9 mouse cellular contexts compared by ENCODE assay signal in genomic region chr11:115083376-115084139, GRCm38 (mm10). TPM values are rescaled to one million over a fixed set of nuclear protein-coding genes. Genes with fewer than 3 reads are reported as not detected.
DNase-seq lines count a peak whose midpoint lies in the region; ATAC-seq and TF ChIP-seq lines count a peak whose summit lies in the region.
"Had no signal": no experiment of that assay in that cellular context is flagged by ENCODE, and none has a peak within 500 bp of the region (broad histone marks: within the 10 kb centered on the region; RNA-seq: fewer than 3 reads in every experiment).

No protein-coding gene starts in this region.

- WGBS in heart, postnatal 0 days: 42% methylated on average over 18 of the region's 18 CpGs

- H3K4me1 ChIP-seq in heart, postnatal 0 days (ENCODE audit: control insufficient read depth, insufficient read depth): no peaks in the 10 kb centered on the region
- H3K4me1 ChIP-seq: limb, embryonic 12.5 days had no signal

- TF ChIP-seq EP300 in heart, postnatal 0 days (IDR thresholded peaks at IDR 0.05; ENCODE audit: low read depth): no peak

- no peaks in the 10 kb centered on the region for H3K9me3 ChIP-seq in heart, postnatal 0 days (replicated peaks; ENCODE audit: control insufficient read depth, low read length)
- H3K9me3 ChIP-seq: limb, embryonic 12.5 days had no signal

- no peak overlapping the region for H3K27ac ChIP-seq in heart, postnatal 0 days (ENCODE audit: low read depth)
- H3K27ac ChIP-seq in layer of hippocampus, adult 2 months: no peak overlapping the region
- H3K27ac ChIP-seq: limb, embryonic 12.5 days had no signal

- DNase-seq in adrenal gland, adult (ENCODE audit: inconsistent age in 2 of 2, low spot score in 1 of 2): peak; percentile 52 to 89
- peak; percentile 91 for DNase-seq in embryo, embryonic 10.5 days (ENCODE audit: low spot score)
- peak; percentile 50 for DNase-seq in heart, postnatal 0 days (ENCODE audit: low spot score)
- DNase-seq in layer of hippocampus, adult 2 months (ENCODE audit: low spot score in 2 of 2): peak; percentile 63 to 83
- peak; percentile 84 for DNase-seq in lung, postnatal 36 days
- peak; percentile 70 for DNase-seq in right cerebral cortex, adult 18-20 months
- peak; percentile 33 to 64 for DNase-seq in urinary bladder, postnatal 36 days (ENCODE audit: low spot score in 2 of 2)

- peak; percentile 88 for TF ChIP-seq CTCF in heart, postnatal 0 days (IDR thresholded peaks at IDR 0.05; ENCODE audit: low read depth)
- peak; percentile 99; the same call in 1 of the 2 replicates for TF ChIP-seq CTCF in layer of hippocampus, adult 2 months (conservative IDR thresholded peaks at IDR 0.05)

- no peak overlapping the region for H3K4me3 ChIP-seq in heart, postnatal 0 days (ENCODE audit: low read depth, low read length)
- no peak overlapping the region for H3K4me3 ChIP-seq in layer of hippocampus, adult 2 months
- H3K4me3 ChIP-seq: limb, embryonic 12.5 days had no signal

- no peaks in the 10 kb centered on the region for H3K36me3 ChIP-seq in heart, postnatal 0 days (replicated peaks; ENCODE audit: control insufficient read depth, insufficient read depth, low read length)
- H3K36me3 ChIP-seq: limb, embryonic 12.5 days had no signal

- H3K27me3 ChIP-seq in heart, postnatal 0 days (ENCODE audit: control insufficient read depth, insufficient read depth, low read length): peaks cover 19% of the 10 kb centered on the region

- peak; percentile 58 for ATAC-seq in CD4-positive, CD25-positive, alpha-beta regulatory T cell, adult 4 months
- ATAC-seq in heart, postnatal 0 days (ENCODE audit: insufficient read depth, low read depth): no peak

- H3K4me2 ChIP-seq in heart, postnatal 0 days (ENCODE audit: low read depth, low read length): no peak overlapping the region
- H3K4me2 ChIP-seq: limb, embryonic 12.5 days had no signal

- H3K9ac ChIP-seq in heart, postnatal 0 days (replicated peaks; ENCODE audit: low read depth, low read length): no peak overlapping the region
- H3K9ac ChIP-seq: limb, embryonic 12.5 days had no signal

RNA-seq across cellular contexts. Expression of gene Rab37, which starts 7.7 kb away (rescaled TPM):
- polyA plus RNA-seq in CD4-positive, CD25-positive, alpha-beta regulatory T cell, adult 4 months (2017; shearing (Covaris generic)): 100 to 1,000 TPM; 156 to 274 TPM
- 0.04 and 2.0 TPM in 2 replicates for total RNA-seq in heart, postnatal 0 days (2014; rRNA removed; ENCODE audit: low replicate concordance)
- 1.1 and 1.3 TPM in 2 replicates for polyA plus RNA-seq in heart, postnatal 0 days (2015; fragmentation: Nextera tagmentation; extraction: Ambion mirVana)
- 1 to 10 TPM; 3.3 to 3.4 TPM for total RNA-seq in layer of hippocampus, adult 2 months (2021)

RNA-seq across cellular contexts. Expression of gene Cd300e, which starts 21.6 kb away (rescaled TPM):
- polyA plus RNA-seq in CD4-positive, CD25-positive, alpha-beta regulatory T cell, adult 4 months (2017; shearing (Covaris generic)): under 1 TPM in 1 of 2 experiments, not detected in 1; 0.29 TPM
- total RNA-seq in heart, postnatal 0 days (2014; rRNA removed; ENCODE audit: low replicate concordance): not detected in 2 replicates
- polyA plus RNA-seq in heart, postnatal 0 days (2015; fragmentation: Nextera tagmentation; extraction: Ambion mirVana): 0.07 TPM in 1 of 2 replicates, not detected in the other
- total RNA-seq in layer of hippocampus, adult 2 months (2021): under 1 TPM in 1 of 2 experiments, not detected in 1; 0.18 TPM
- polyA plus RNA-seq: limb, embryonic 12.5 days had no signal

RNA-seq across cellular contexts. Expression of gene Cd300ld3, which starts 35.3 kb away (rescaled TPM):
- not detected for polyA plus RNA-seq in CD4-positive, CD25-positive, alpha-beta regulatory T cell, adult 4 months (2017; shearing (Covaris generic))
- not detected in 2 replicates for total RNA-seq in heart, postnatal 0 days (2014; rRNA removed; ENCODE audit: low replicate concordance)
- polyA plus RNA-seq in heart, postnatal 0 days (2015; fragmentation: Nextera tagmentation; extraction: Ambion mirVana): not detected in 2 replicates
- under 1 TPM in 1 of 2 experiments, not detected in 1; 0.87 TPM for total RNA-seq in layer of hippocampus, adult 2 months (2021)
- polyA plus RNA-seq: limb, embryonic 12.5 days had no signal

RNA-seq across cellular contexts. Expression of gene Cd300ld5, which starts 46.0 kb away (rescaled TPM):
- polyA plus RNA-seq in CD4-positive, CD25-positive, alpha-beta regulatory T cell, adult 4 months (2017; shearing (Covaris generic)): not detected
- total RNA-seq in heart, postnatal 0 days (2014; rRNA removed; ENCODE audit: low replicate concordance): not detected in 2 replicates
- polyA plus RNA-seq in heart, postnatal 0 days (2015; fragmentation: Nextera tagmentation; extraction: Ambion mirVana): not detected in 2 replicates
- 1 to 10 TPM in 1 of 2 experiments, under 1 TPM in 1; 0.87 to 1.0 TPM for total RNA-seq in layer of hippocampus, adult 2 months (2021)
- polyA plus RNA-seq: limb, embryonic 12.5 days had no signal

RNA-seq across cellular contexts. Expression of gene Cd300lf, which starts 50.2 kb away (rescaled TPM):
- 1 to 10 TPM in 1 of 2 experiments, under 1 TPM in 1; 0.51 to 1.0 TPM for polyA plus RNA-seq in CD4-positive, CD25-positive, alpha-beta regulatory T cell, adult 4 months (2017; shearing (Covaris generic))
- total RNA-seq in heart, postnatal 0 days (2014; rRNA removed; ENCODE audit: low replicate concordance): 0.15 and 3.3 TPM in 2 replicates
- 0.63 and 0.96 TPM in 2 replicates for polyA plus RNA-seq in heart, postnatal 0 days (2015; fragmentation: Nextera tagmentation; extraction: Ambion mirVana)
- total RNA-seq in layer of hippocampus, adult 2 months (2021): under 1 TPM; 0.38 to 0.49 TPM
